Mouse (Mus musculus) WW6 (cell line): ENCODE data around the gene Psmd8.
"Not testable (repeated sequence)": the region's sequence is repeated elsewhere in the genome, so short reads cannot be mapped to it uniquely, and the experiment has no call there.

Experiments used
- DNase-seq: peaks from one replicate; pipeline ENCODE4 v3.0.0-alpha.2; 2013; ENCODE audit warnings: low read depth, low spot score

The Psmd8 gene

DNA sequence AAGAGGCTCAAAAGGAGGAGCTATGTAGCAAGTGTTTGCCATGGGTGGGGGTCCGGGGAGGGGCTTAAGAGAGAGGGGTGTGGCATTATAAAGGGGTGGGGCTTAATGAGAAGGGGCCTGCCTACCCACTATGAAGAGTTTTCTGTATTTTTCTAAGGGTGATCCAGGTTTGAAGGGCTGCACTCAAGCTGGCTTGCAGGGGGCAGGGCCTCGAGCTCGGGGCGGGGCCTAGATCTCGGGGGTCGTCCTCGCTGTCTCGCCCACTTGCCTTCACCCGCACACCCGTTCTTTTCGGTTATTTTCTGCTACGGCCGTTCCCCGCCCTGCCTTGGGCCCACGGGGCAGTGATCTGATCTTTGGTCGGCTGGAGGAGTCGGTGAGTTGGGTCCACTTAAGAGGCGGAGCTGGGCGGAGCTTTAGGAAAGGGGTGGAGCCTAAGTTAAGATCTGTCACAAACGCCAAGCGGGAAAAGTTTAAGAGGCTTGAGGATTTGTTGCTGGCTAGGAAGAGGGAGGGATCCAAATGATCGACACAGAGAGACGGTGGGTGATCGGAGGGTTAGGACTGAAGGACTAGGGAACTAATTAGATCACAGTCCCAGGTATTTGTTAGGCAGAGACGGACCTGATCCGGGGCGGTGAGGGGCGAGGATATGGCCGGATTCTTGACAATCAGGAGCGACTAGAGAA is 10.3 kb downstream of the Psmd8 start, which contains the start of the genes Ggn and Spred3:
Ggn (plus strand) TSS at position 145 of the 689 bp plus-strand sequence.
Spred3 (minus strand) TSS at position 346 of the 689 bp plus-strand sequence.
- no peak for DNase-seq

- no peak for DNase-seq
Measured at GRCm38 (mm10) chr7:29169231-29170065, 11.1 kb downstream of the Psmd8 start.

- no peak for DNase-seq
Measured at GRCm38 (mm10) chr7:29168791-29169230, 11.7 kb downstream of the Psmd8 start.

DNA sequence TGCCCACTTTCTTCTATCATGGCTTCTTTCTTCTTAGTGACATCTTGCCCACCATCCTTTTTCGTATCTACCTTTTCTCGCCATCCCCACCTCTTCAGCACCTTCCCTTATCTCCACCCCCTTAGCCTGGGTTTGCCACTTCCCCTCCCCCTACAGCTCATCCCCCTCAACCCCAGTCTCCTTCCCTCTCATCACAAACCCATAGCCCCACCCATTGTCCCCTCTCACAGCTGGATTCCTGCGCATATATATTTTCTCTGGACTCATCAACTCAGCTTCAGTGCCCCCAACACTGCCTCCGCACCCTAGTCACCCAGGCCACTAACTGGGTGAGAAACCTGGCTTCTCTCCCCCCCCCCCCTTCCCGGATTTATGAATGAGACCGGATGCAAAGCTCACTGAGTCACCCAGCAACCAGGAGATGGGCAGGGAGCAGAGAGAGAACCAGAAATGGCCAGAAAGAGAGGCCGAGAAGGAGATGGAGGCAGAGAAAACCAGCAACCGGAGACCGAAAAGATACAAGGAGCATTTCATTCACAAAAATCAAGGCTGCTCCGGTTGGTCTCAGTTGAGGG is 12.3 kb downstream of the Psmd8 start:
- DNase-seq, result no peak

DNA sequence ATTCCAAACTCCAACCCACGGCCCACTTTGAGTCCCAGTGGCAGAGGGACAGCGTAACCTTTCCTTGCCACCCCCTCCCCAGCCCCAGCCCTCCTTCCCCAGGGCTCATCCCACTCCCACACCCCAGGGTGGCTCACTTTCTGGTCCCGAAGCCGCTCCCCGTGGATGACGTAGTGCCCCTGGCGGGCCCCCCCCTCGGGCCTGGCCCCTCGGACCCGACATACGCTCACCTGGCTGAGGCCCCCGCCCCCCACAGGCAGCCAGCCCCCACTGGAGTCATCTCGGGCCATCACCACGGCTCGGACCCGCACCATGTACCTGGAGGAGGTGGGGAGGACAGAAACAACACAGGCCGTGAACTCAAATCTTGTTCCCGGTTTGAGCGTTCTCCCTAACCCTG is 12.8 kb downstream of the Psmd8 start:
- no peak for DNase-seq

- DNase-seq, result no peak
Measured at GRCm38 (mm10) chr7:29162750-29163525, 17.6 kb downstream of the Psmd8 start.

GRCm38 (mm10) chr7:29162294-29162693 is 18.2 kb downstream of the Psmd8 start:
- no peak for DNase-seq

DNA sequence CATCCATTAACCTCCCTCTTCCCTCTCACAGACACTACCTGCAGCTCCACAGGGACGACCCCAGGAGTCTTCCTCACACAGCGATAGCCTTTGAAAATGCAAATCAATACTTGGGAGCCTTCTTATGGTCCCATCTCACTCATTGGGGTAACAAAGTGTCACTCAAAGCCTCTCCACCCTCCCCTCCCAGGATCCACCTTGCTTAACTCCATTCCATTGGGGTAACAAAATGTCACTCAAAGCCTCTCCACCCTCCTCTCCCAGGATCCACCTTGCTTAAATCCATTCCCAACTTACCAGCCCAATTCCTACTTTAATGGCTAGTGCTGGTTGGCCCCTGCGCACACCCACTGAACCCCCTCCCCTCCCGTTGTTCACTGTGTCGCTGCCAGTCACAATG is 22.2 kb downstream of the Psmd8 start:
- DNase-seq, result peak; percentile 87

GRCm38 (mm10) chr7:29155838-29156782 is 24.4 kb downstream of the Psmd8 start, which contains the start of gene Fam98c:
Gene Fam98c, minus strand, starts transcription at chr7:29156234.
- no peak for DNase-seq

- DNase-seq, result no peak
Measured at GRCm38 (mm10) chr7:29155196-29155837, 25.2 kb downstream of the Psmd8 start.

- no peak for DNase-seq
Measured at GRCm38 (mm10) chr7:29154018-29154720, 26.3 kb downstream of the Psmd8 start.

GRCm38 (mm10) chr7:29151486-29151885 is 29.0 kb downstream of the Psmd8 start:
- DNase-seq, result no peak

GRCm38 (mm10) chr7:29148771-29149170 is 31.7 kb downstream of the Psmd8 start:
- DNase-seq, result no peak

GRCm38 (mm10) chr7:29146625-29147367 is 33.7 kb downstream of the Psmd8 start:
- no peak for DNase-seq

DNA sequence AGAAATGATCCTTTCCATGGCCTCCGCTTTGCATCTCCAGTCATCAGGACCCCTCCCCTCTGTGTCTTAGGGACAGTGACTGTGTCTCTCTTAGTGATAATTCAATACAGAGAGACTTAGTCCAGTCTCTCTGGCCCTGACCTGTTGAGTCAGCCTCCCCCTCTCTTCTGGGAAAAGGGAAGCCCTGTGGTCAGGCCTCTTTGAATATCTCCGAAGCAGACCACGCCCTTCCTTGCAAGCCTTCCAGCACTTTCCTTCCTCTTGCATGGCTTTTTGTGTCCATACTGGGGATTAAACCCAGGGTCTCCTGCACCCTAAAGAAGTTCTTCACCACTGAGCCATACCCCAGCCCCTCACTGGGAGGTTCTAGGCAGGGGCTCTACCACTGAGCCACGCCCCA is 36.5 kb downstream of the Psmd8 start:
- no peak for DNase-seq

DNA sequence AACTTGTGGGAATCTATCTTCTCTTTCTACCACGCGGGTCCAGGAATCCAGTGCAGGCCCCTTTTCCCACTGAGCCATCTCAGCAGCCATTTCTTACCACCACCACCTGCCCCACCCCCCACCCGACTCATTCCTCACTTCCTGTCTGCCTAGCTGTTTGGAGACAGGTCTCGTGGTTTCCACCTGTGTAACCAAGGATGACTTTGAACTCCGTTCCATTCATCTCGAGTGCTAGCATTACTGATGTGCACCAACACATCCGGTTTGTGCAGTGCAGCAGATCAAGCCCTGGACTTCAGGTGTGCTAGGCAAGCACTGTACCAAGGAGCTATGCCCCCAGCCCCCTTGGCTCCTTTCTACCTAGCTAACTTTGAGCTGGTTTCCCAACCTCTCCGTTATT is 39.1 kb downstream of the Psmd8 start:
- no peak for DNase-seq

DNA sequence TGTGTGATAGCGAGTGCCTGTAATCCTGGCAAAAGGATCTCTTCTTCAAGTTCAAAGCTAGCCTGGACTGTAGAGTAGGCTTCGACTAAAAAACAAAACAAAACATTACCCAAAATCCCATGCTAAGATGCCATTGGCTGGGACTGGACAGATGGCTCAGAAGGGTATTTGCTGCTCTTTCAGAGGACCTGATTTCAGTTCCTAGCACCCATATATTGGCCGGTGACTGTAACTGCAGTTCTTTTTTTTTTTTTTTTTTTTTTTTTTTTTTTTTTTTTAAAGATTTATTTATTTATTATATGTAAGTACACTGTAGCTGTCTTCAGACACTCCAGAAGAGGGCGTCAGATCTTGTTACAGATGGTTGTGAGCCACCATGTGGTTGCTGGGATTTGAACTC is 41.3 kb downstream of the Psmd8 start:
- DNase-seq, result not testable (repeated sequence)

DNA sequence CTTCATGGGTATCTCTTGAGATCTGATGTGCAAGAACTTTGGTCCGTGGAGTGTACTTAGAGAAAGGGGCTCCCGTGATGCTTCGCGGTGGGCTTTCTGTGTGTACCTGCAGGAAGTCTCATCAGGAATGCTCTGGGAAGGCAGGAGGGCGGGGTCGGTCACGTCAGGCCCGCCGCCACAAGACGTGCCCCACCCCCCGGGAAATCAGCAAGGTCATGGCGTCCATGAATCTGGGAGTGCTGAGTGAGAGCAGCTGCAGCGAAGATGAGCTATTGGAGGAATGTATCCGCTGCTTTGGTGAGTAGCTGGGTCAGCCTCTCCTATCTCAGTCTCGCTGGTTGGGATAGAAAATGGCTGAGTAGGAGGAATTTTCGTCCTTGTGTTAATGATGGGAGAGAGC is 43.1 kb downstream of the Psmd8 start:
- no peak for DNase-seq
